Mouse (Mus musculus) midbrain, embryonic 12.5 days (tissue): Measurements from ENCODE around the gene Htr5b. TPM values are rescaled to one million over a fixed set of nuclear protein-coding genes. Genes with fewer than 3 reads are reported as not detected.

Source experiments
- ATAC-seq: fragments of 200-750 bp; cut with Nextera tagmentation; 2 replicates; pipeline ENCODE4 v1.8.0; 2017; ENCODE audit warnings: low read depth, moderate TSS enrichment, moderate library complexity; ENCODE audit not compliant: low FRiP score
- H3K27ac ChIP-seq: fragments of 300-500 bp; sonication (generic); replicated peaks from 2 replicates; pipeline ENCODE4 v1.5.1; 2016; ENCODE audit warnings: mild to moderate bottlenecking
- H3K27me3 ChIP-seq: fragments of 300-500 bp; sonication (generic); 2 replicates; pipeline ENCODE4 v1.6.1; 2016; ENCODE audit warnings: mild to moderate bottlenecking
- H3K36me3 ChIP-seq: fragments of 300-500 bp; sonication (generic); 2 replicates; pipeline ENCODE4 v1.6.1; 2016
- H3K4me1 ChIP-seq: fragments of 300-500 bp; sonication (generic); 2 replicates; pipeline ENCODE4 v1.6.1; 2016
- H3K4me2 ChIP-seq: fragments of 300-500 bp; sonication (generic); replicated peaks from 2 replicates; pipeline ENCODE4 v1.6.1; 2016; ENCODE audit warnings: mild to moderate bottlenecking, moderate library complexity
- H3K4me3 ChIP-seq: fragments of 300-500 bp; sonication (generic); 2 replicates; pipeline ENCODE4 v1.5.1; 2016; ENCODE audit warnings: mild to moderate bottlenecking
- H3K9ac ChIP-seq: fragments of 300-500 bp; sonication (generic); replicated peaks from 2 replicates; pipeline ENCODE4 v1.6.1; 2016; ENCODE audit warnings: mild to moderate bottlenecking, moderate library complexity
- H3K9me3 ChIP-seq: fragments of 300-500 bp; sonication (generic); 2 replicates; pipeline ENCODE4 v1.6.1; 2016; ENCODE audit warnings: mild to moderate bottlenecking
- WGBS: fragments of 180-500 bp; shearing (Covaris S2); methylation state at CpG from one replicate; pipeline ENCODE4 v1.1.7; 2016; 5-methylcytosine and 5-hydroxymethylcytosine counted together
- polyA plus RNA-seq: library from polyadenylated mRNA; unstranded; fragments of >200 nt; fragmentation: Nextera tagmentation; extraction: Ambion mirVana; gene quantifications from 2 replicates; pipeline ENCODE4 v1.2.1, GENCODE M21; 2016

Gene Htr5b
- polyA plus RNA-seq, 1 experiment from 2014 or later = 0.38 TPM

- Histone ChIP-seq H3K4me2 (no peak overlapping the region), H3K4me3 (no peak overlapping the region), H3K4me1 (no peaks in the 10 kb centered on the region), H3K9me3 (no peaks in the 10 kb centered on the region), H3K27ac (no peak overlapping the region), H3K27me3 (no peaks in the 10 kb centered on the region), H3K36me3 (peaks cover 55% of the 10 kb centered on the region), H3K9ac (no peak overlapping the region)
- WGBS = 97% methylated on average over 5 of the region's 5 CpGs
- ATAC-seq = no peak
These were observed 48.9 kb downstream of the Htr5b start for GRCm38 (mm10) chr1:121479403-121479802.

GRCm38 (mm10) chr1:121478284-121478980, 49.8 kb downstream of the Htr5b start:
- H3K9me3 ChIP-seq = no peaks in the 10 kb centered on the region
- no peak overlapping the region for H3K27ac ChIP-seq
- peaks cover 54% of the 10 kb centered on the region for H3K36me3 ChIP-seq
- 89% methylated on average over 12 of the region's 12 CpGs for WGBS
- H3K27me3 ChIP-seq = no peaks in the 10 kb centered on the region
- no peaks in the 10 kb centered on the region for H3K4me1 ChIP-seq
- H3K4me2 ChIP-seq = no peak overlapping the region
- no peak overlapping the region for H3K4me3 ChIP-seq
- no peak overlapping the region for H3K9ac ChIP-seq
- ATAC-seq = no peak

GRCm38 (mm10) chr1:121477716-121478115, 50.5 kb downstream of the Htr5b start:
- no peak overlapping the region for H3K27ac ChIP-seq

GRCm38 (mm10) chr1:121471503-121471902, 56.8 kb downstream of the Htr5b start:
- H3K27me3 ChIP-seq = no peaks in the 10 kb centered on the region
- no peak overlapping the region for H3K9ac ChIP-seq
- H3K4me1 ChIP-seq = no peaks in the 10 kb centered on the region
- no peak overlapping the region for H3K4me3 ChIP-seq
- no peak overlapping the region for H3K27ac ChIP-seq
- 61% methylated on average over 5 of the region's 5 CpGs for WGBS
- peaks cover 6% of the 10 kb centered on the region for H3K36me3 ChIP-seq
- ATAC-seq = no peak
- H3K4me2 ChIP-seq = no peak overlapping the region
- no peaks in the 10 kb centered on the region for H3K9me3 ChIP-seq

More at GRCm38 (mm10) chr1:121477716-121478115, 50.5 kb downstream of the Htr5b start:
- H3K4me1 ChIP-seq = no peaks in the 10 kb centered on the region
- WGBS = 89% methylated on average over 5 of the region's 5 CpGs
- no peak for ATAC-seq
- H3K36me3 ChIP-seq = peaks cover 47% of the 10 kb centered on the region
- no peak overlapping the region for H3K9ac ChIP-seq
- no peaks in the 10 kb centered on the region for H3K9me3 ChIP-seq
- H3K27me3 ChIP-seq = no peaks in the 10 kb centered on the region
- no peak overlapping the region for H3K4me2 ChIP-seq
- H3K4me3 ChIP-seq = no peak overlapping the region

- H3K9ac ChIP-seq = no peak overlapping the region
- H3K4me2 ChIP-seq = no peak overlapping the region
- H3K4me3 ChIP-seq = no peak overlapping the region
- no peak for ATAC-seq
- H3K27ac ChIP-seq = no peak overlapping the region
- H3K4me1 ChIP-seq = no peaks in the 10 kb centered on the region
- WGBS = 83% methylated on average over 2 of the region's 2 CpGs
- no peaks in the 10 kb centered on the region for H3K27me3 ChIP-seq
- H3K36me3 ChIP-seq = peaks cover 19% of the 10 kb centered on the region
- no peaks in the 10 kb centered on the region for H3K9me3 ChIP-seq
These were observed 60.0 kb downstream of the Htr5b start for GRCm38 (mm10) chr1:121468271-121468670.

- H3K27ac ChIP-seq = no peak overlapping the region
- peaks cover 39% of the 10 kb centered on the region for H3K36me3 ChIP-seq
- no peak overlapping the region for H3K4me2 ChIP-seq
- H3K9me3 ChIP-seq = no peaks in the 10 kb centered on the region
- H3K27me3 ChIP-seq = no peaks in the 10 kb centered on the region
- WGBS = 89% methylated on average over 3 of the region's 3 CpGs
- no peak for ATAC-seq
- H3K4me3 ChIP-seq = no peak overlapping the region
- no peak overlapping the region for H3K9ac ChIP-seq
- no peaks in the 10 kb centered on the region for H3K4me1 ChIP-seq
These were observed 62.0 kb downstream of the Htr5b start for GRCm38 (mm10) chr1:121466276-121466675.

GRCm38 (mm10) chr1:121463806-121464205, 64.5 kb downstream of the Htr5b start:
- WGBS = 88% methylated on average over 7 of the region's 7 CpGs
- Histone ChIP-seq H3K27ac (no peak overlapping the region), H3K36me3 (peaks cover 36% of the 10 kb centered on the region)

GRCm38 (mm10) chr1:121462643-121463042, 65.6 kb downstream of the Htr5b start:
- WGBS = 83% methylated on average over 1 of the region's 1 CpGs
- H3K27me3 ChIP-seq = no peaks in the 10 kb centered on the region
- ATAC-seq = no peak
- H3K4me3 ChIP-seq = no peak overlapping the region
- H3K27ac ChIP-seq = no peak overlapping the region
- no peaks in the 10 kb centered on the region for H3K4me1 ChIP-seq
- peaks cover 38% of the 10 kb centered on the region for H3K36me3 ChIP-seq
- H3K9ac ChIP-seq = no peak overlapping the region
- H3K9me3 ChIP-seq = no peaks in the 10 kb centered on the region
- H3K4me2 ChIP-seq = no peak overlapping the region

More at GRCm38 (mm10) chr1:121463806-121464205, 64.5 kb downstream of the Htr5b start:
- Histone ChIP-seq H3K9me3 (no peaks in the 10 kb centered on the region), H3K4me1 (no peaks in the 10 kb centered on the region), H3K4me3 (no peak overlapping the region), H3K9ac (no peak overlapping the region), H3K27me3 (no peaks in the 10 kb centered on the region), H3K4me2 (no peak overlapping the region)
- no peak for ATAC-seq

- no peaks in the 10 kb centered on the region for H3K4me1 ChIP-seq
- H3K9me3 ChIP-seq = no peaks in the 10 kb centered on the region
- H3K36me3 ChIP-seq = peaks cover 44% of the 10 kb centered on the region
- H3K4me3 ChIP-seq = no peak overlapping the region
- H3K27ac ChIP-seq = no peak overlapping the region
- 93% methylated on average over 7 of the region's 7 CpGs for WGBS
- no peak overlapping the region for H3K4me2 ChIP-seq
- ATAC-seq = no peak
- H3K27me3 ChIP-seq = no peaks in the 10 kb centered on the region
- H3K9ac ChIP-seq = no peak overlapping the region
These were observed 66.4 kb downstream of the Htr5b start for GRCm38 (mm10) chr1:121461895-121462294.

- Histone ChIP-seq H3K4me3 (no peak overlapping the region), H3K27ac (no peak overlapping the region), H3K9me3 (no peaks in the 10 kb centered on the region), H3K4me1 (no peaks in the 10 kb centered on the region), H3K9ac (no peak overlapping the region), H3K36me3 (peaks cover 38% of the 10 kb centered on the region), H3K27me3 (no peaks in the 10 kb centered on the region), H3K4me2 (no peak overlapping the region)
- no peak; the same call in 1 of the 2 replicates for ATAC-seq
- 73% methylated on average over 6 of the region's 6 CpGs for WGBS
These were observed 68.2 kb downstream of the Htr5b start for GRCm38 (mm10) chr1:121460077-121460476.
